Mouse (Mus musculus) liver, embryonic 13.5 days (tissue): ENCODE measurements around the gene Epha2. TPM values are rescaled to one million over a fixed set of nuclear protein-coding genes. Genes with fewer than 3 reads are reported as not detected.

Experiments used
- ATAC-seq: fragments of 200-750 bp; cut with Nextera tagmentation; 2 replicates; pipeline ENCODE4 v1.8.0; 2017; ENCODE audit warnings: low read depth, mild to moderate bottlenecking, moderate number of reproducible peaks, moderate library complexity
- DNase-seq: peaks from one replicate; pipeline ENCODE4 v3.0.0; 2022
- H3K27ac ChIP-seq: fragments of 300-500 bp; sonication (generic); 2 replicates; pipeline ENCODE4 v1.5.1; 2015; ENCODE audit warnings: moderate library complexity, mild to moderate bottlenecking, inconsistent platforms
- H3K27me3 ChIP-seq: fragments of 300-500 bp; sonication (generic); 2 replicates; pipeline ENCODE4 v1.6.1; 2015; ENCODE audit warnings: mild to moderate bottlenecking, inconsistent platforms
- H3K36me3 ChIP-seq: fragments of 300-500 bp; sonication (generic); 2 replicates; pipeline ENCODE4 v1.6.1; 2015; ENCODE audit warnings: mild to moderate bottlenecking, inconsistent platforms
- H3K4me1 ChIP-seq: fragments of 300-500 bp; sonication (generic); replicated peaks from 2 replicates; pipeline ENCODE4 v1.6.1; 2015; ENCODE audit warnings: inconsistent platforms
- H3K4me2 ChIP-seq: fragments of 300-500 bp; sonication (generic); 2 replicates; pipeline ENCODE4 v1.6.1; 2015; ENCODE audit warnings: inconsistent platforms, mild to moderate bottlenecking, moderate library complexity
- H3K4me3 ChIP-seq: fragments of 300-500 bp; sonication (generic); replicated peaks from 2 replicates; pipeline ENCODE4 v1.5.1; 2015; ENCODE audit warnings: mild to moderate bottlenecking, inconsistent platforms
- H3K9ac ChIP-seq: fragments of 300-500 bp; sonication (generic); 2 replicates; pipeline ENCODE4 v1.6.1; 2015; ENCODE audit warnings: mild to moderate bottlenecking, inconsistent platforms
- H3K9me3 ChIP-seq: fragments of 300-500 bp; sonication (generic); replicated peaks from 2 replicates; pipeline ENCODE4 v1.6.1; 2016; ENCODE audit warnings: inconsistent platforms
- WGBS: fragments of 180-500 bp; shearing (Covaris S2); methylation state at CpG from one replicate; pipeline ENCODE4 v1.1.7; 2015; ENCODE audit not compliant: insufficient replicate concordance; 5-methylcytosine and 5-hydroxymethylcytosine counted together
- polyA plus RNA-seq: library from polyadenylated mRNA; unstranded; fragments of >200 nt; fragmentation: Nextera tagmentation; extraction: Ambion mirVana; gene quantifications from 2 replicates; pipeline ENCODE4 v1.2.1, GENCODE M21; 2015

The Epha2 gene
- polyA plus RNA-seq, 1 experiment from 2014 or later, result 0.86 TPM

DNA sequence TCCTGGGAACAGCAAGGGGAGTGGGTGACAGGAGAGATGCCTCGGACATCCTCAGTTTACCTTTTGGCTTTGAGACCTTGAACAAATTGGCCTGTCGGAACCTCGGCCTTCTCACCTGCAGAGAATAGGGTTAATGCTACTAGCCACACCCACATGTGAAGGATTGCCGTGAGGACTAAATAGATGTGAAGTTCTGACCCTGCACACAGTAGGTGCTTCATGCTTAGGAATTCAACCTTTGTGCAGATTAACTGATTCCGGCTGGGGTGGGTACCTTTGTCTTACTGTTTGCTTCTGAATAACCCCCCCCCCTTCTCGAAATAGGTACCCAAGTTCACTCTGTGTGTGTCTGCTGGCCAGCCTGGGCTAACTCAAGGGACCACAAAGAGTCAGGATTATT is 13.7 kb downstream of the Epha2 start:
- no peak for DNase-seq

DNA sequence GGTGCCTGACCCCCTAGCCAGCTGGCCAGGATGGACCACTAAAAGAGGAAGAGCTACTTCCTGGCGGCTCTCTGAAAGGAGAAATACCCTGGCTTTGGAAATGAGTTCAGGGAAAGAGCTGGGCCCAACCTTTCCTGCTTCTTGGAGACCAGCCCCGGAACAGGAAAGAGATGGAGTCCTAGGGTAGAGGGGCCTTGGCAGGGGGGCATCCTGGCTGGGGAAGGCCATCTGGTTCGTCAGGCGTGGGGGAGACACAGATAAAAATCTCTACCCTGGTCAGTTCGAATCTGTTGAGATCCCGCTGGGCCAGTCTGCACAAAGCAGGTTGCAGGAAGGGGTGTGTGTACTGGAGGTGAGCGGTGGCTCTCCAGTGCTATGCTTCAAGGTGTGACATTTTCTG is 15.0 kb downstream of the Epha2 start:
- Histone ChIP-seq H3K9me3 (no peaks in the 10 kb centered on the region), H3K4me2 (no peak overlapping the region), H3K4me1 (peaks cover 28% of the 10 kb centered on the region), H3K36me3 (peaks cover 10% of the 10 kb centered on the region; the same call in 1 of the 2 replicates), H3K4me3 (no peak overlapping the region), H3K27me3 (no peaks in the 10 kb centered on the region), H3K27ac (no peak overlapping the region), H3K9ac (no peak overlapping the region)
- 15% methylated on average over 7 of the region's 7 CpGs for WGBS
- DNase-seq, result no peak
- ATAC-seq, result no peak

More for the DNA sequence above, 13.7 kb downstream of the Epha2 start:
- Histone ChIP-seq H3K9me3 (no peaks in the 10 kb centered on the region), H3K4me3 (no peak overlapping the region), H3K4me1 (peaks cover 41% of the 10 kb centered on the region), H3K4me2 (no peak overlapping the region), H3K9ac (no peak overlapping the region), H3K27me3 (no peaks in the 10 kb centered on the region), H3K27ac (no peak overlapping the region), H3K36me3 (0 out of 2 replicates have a peak, but pooled peaks cover 6% of the 10 kb centered on the region)
- WGBS, result 64% methylated on average over 6 of the region's 6 CpGs
- ATAC-seq, result no peak

DNA sequence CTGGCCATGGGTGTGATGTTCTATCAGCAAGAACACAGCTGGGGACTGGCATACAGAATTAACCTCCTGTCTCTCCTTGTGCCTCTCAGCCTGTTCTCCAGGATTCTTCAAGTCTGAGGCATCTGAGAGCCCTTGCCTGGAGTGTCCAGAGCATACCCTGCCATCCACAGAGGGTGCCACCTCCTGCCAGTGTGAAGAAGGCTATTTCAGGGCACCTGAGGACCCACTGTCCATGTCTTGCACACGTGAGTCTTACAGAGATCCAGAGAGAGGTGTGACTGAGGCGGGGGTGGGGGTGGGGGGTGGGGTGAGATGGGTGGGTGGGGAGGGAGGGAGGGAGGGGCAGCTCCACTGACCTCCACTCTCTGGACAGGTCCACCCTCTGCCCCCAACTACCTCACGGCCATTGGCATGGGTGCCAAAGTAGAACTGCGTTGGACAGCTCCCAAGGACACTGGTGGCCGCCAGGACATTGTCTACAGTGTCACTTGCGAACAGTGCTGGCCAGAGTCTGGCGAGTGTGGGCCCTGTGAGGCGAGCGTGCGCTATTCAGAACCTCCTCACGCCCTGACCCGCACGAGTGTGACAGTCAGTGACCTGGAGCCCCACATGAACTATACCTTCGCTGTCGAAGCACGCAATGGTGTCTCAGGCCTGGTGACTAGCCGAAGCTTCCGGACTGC is 15.6 kb downstream of the Epha2 start:
- Histone ChIP-seq H3K36me3 (peaks cover 16% of the 10 kb centered on the region), H3K4me1 (peaks cover 22% of the 10 kb centered on the region), H3K27ac (no peak overlapping the region), H3K9me3 (no peaks in the 10 kb centered on the region), H3K4me3 (no peak overlapping the region), H3K4me2 (no peak overlapping the region), H3K9ac (no peak overlapping the region), H3K27me3 (no peaks in the 10 kb centered on the region)
- ATAC-seq, result no peak
- DNase-seq, result no peak
- WGBS, result 67% methylated on average over 18 of the region's 18 CpGs

DNA sequence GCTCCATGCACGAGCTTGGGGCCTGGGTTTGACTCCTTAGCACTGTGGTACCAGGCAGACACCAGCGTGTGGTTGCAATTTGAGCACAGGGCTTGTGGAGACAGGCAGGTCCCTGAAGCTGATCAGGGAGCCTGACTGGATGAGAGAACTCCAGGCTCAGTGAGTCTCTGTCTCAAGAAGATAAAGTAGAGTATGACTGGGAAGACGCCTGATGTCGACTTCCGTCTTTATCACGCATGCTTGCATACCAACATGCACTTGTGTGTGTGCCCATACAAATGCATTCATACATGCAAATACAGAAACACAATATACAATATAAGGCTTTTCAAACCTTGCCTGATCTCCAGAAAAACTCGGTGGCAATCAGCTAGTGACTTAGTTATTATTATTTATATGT is 16.9 kb downstream of the Epha2 start:
- Histone ChIP-seq H3K36me3 (peaks cover 28% of the 10 kb centered on the region), H3K9me3 (no peaks in the 10 kb centered on the region), H3K27ac (no peak overlapping the region), H3K4me1 (peaks cover 9% of the 10 kb centered on the region), H3K4me2 (no peak overlapping the region), H3K27me3 (no peaks in the 10 kb centered on the region), H3K9ac (no peak overlapping the region), H3K4me3 (no peak overlapping the region)
- no peak for ATAC-seq
- 45% methylated on average over 7 of the region's 7 CpGs for WGBS
- no peak for DNase-seq

DNA sequence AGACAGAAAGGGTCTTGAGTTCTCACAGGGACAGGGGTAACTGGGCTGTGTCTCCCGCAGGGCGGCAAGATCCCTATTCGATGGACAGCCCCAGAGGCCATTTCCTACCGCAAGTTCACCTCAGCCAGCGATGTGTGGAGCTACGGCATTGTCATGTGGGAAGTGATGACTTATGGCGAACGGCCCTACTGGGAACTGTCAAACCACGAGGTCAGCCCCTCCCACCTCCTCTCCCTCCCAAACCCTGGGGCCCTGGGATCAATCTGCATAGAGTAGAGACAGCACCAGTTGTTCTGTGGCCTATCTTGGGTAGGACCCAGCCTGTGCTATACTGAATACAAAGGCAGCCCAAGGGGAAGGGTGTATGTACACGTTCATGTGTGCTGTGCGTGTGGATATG is 21.5 kb downstream of the Epha2 start:
- DNase-seq (no peak), ATAC-seq (peak; percentile 18; the same call in 1 of the 2 replicates)
- Histone ChIP-seq H3K27ac (no peak overlapping the region), H3K9ac (no peak overlapping the region), H3K4me1 (peaks cover 7% of the 10 kb centered on the region; the same call in 1 of the 2 replicates), H3K27me3 (no peaks in the 10 kb centered on the region), H3K36me3 (peaks cover 40% of the 10 kb centered on the region), H3K9me3 (no peaks in the 10 kb centered on the region), H3K4me2 (no peak overlapping the region), H3K4me3 (no peak overlapping the region)
- 40% methylated on average over 11 of the region's 11 CpGs for WGBS

DNA sequence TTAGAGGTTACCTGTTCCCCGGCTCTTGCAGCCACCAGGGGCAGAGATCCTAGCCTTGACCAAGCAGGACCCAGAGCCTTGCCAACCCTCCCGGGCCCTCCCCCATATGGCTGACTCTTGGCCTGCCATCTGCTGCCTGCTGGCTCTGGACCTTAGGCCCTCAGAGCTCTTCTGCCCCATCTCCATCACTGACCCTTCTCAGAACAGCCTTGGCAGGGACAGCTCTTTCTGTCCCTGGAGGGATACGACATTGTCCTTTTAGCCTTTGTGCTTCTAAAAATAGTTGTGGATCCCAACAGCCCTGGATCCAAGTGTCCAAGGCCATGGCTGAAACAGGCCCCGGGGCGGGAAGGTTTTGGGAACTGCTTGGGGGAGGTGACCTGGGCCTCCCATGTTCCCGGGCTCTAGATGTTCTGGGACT is 23.7 kb downstream of the Epha2 start:
- H3K4me2 ChIP-seq, result no peak overlapping the region
- no peak overlapping the region for H3K27ac ChIP-seq
- H3K36me3 ChIP-seq, result peaks cover 34% of the 10 kb centered on the region
- DNase-seq (no peak), ATAC-seq (no peak)
- no peak overlapping the region for H3K4me3 ChIP-seq
- no peaks in the 10 kb centered on the region for H3K9me3 ChIP-seq
- no peak overlapping the region for H3K9ac ChIP-seq
- H3K4me1 ChIP-seq, result peaks cover 7% of the 10 kb centered on the region; the same call in 1 of the 2 replicates
- WGBS, result 67% methylated on average over 6 of the region's 6 CpGs
- H3K27me3 ChIP-seq, result no peaks in the 10 kb centered on the region

DNA sequence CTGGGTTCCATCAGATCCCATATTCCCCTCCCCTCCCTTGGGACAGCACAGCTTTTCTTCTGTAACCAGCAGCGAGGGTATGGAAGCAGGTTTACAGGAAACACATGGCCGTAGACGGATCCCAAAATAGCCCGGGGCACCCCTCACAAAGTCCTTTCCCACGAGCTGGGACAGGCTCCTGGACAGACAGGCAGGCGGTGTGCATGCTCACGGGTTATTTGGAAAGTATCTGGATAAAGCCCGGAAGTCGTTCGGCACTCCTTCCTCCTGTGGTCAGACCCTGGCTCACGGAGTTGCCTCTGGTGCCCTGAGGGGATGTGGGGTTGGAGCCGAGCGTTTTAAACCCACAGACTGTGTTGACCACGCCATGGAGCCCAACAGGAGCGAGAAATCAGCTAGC is 24.6 kb downstream of the Epha2 start:
- no peak overlapping the region for H3K27ac ChIP-seq
- no peaks in the 10 kb centered on the region for H3K9me3 ChIP-seq
- no peak overlapping the region for H3K9ac ChIP-seq
- no peak for DNase-seq
- H3K4me1 ChIP-seq, result peaks cover 7% of the 10 kb centered on the region; the same call in 1 of the 2 replicates
- no peak overlapping the region for H3K4me3 ChIP-seq
- WGBS, result 18% methylated on average over 15 of the region's 15 CpGs
- peaks cover 34% of the 10 kb centered on the region for H3K36me3 ChIP-seq
- no peak overlapping the region for H3K4me2 ChIP-seq
- no peak for ATAC-seq
- no peaks in the 10 kb centered on the region for H3K27me3 ChIP-seq

DNA sequence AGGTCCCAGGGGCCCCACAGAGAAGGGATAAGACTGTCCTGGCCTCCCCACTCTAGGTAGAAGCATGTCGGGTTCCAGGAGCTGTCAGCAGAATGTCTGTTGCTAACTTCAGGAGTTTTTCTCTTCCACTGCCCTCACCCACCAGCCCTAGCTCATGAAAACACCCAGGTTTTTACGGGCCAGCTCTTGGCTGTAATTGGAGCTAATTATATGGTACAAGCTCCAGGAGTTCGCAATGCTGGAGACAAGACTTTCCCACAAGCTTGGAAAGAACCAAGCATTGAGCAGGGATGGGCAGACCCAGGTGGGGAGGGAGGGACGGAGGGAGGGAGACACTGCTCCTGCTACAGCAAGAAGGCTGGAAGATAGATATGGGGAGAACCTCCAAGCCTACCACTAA is 26.0 kb downstream of the Epha2 start:
- Histone ChIP-seq H3K9ac (no peak overlapping the region), H3K4me3 (no peak overlapping the region), H3K27ac (no peak overlapping the region), H3K27me3 (no peaks in the 10 kb centered on the region), H3K36me3 (peaks cover 20% of the 10 kb centered on the region; the same call in 1 of the 2 replicates), H3K9me3 (no peaks in the 10 kb centered on the region), H3K4me2 (no peak overlapping the region), H3K4me1 (peaks cover 7% of the 10 kb centered on the region; the same call in 1 of the 2 replicates)
- no peak for ATAC-seq
- DNase-seq, result no peak
- 62% methylated on average over 4 of the region's 4 CpGs for WGBS

DNA sequence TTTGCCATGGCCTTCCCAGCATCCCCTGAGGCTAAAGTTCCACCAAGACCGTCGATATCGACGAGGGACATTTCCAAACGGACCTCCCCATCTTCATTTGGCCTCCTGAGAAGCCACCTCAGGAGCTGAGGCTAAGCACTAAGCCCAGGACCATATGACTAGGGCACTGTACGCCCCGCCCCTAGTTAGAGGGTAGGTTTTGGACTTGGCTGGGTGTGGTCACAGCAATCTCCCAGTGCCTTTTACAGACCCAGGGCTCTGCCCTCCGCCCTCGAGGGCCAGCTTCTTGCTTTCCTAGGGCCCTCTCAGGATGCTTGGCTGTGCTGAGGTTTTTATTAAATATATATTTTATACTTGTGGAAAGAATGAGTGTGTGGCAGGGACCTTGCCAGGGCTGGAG is 27.7 kb downstream of the Epha2 start:
- Histone ChIP-seq H3K27me3 (no peaks in the 10 kb centered on the region), H3K4me1 (peaks cover 7% of the 10 kb centered on the region; the same call in 1 of the 2 replicates), H3K36me3 (0 out of 2 replicates have a peak, but pooled peaks cover 5% of the 10 kb centered on the region), H3K4me3 (no peak overlapping the region), H3K9me3 (no peaks in the 10 kb centered on the region), H3K27ac (no peak overlapping the region), H3K9ac (no peak overlapping the region), H3K4me2 (no peak overlapping the region)
- no peak for ATAC-seq
- DNase-seq, result no peak
- 55% methylated on average over 9 of the region's 9 CpGs for WGBS

DNA sequence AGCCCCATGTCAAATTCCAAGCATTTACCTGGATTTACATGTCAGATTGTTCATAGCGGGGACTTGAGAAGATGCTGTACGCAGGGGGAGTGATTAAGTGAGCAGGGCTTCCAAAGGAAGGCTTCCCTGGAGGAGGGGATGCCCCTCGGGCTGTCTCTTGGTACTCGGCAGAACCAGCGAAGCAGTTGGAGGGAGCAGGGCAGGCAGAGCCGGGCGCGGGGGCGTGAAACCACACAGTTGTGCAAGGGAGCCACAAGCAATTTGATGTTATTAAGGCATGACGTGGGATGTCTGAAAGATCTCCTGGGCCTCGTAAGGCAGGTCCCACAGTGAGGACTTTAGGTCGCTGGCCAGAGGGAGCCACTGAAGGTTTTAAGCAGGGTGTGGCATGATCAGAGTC is 28.9 kb downstream of the Epha2 start:
- Histone ChIP-seq H3K9ac (no peak overlapping the region), H3K27ac (no peak overlapping the region), H3K4me1 (peaks cover 7% of the 10 kb centered on the region; the same call in 1 of the 2 replicates), H3K4me2 (no peak overlapping the region), H3K4me3 (no peak overlapping the region), H3K27me3 (peaks cover 4% of the 10 kb centered on the region; the same call in 1 of the 2 replicates), H3K9me3 (no peaks in the 10 kb centered on the region), H3K36me3 (no peaks in the 10 kb centered on the region)
- ATAC-seq (no peak), DNase-seq (no peak)
- WGBS, result 57% methylated on average over 12 of the region's 12 CpGs

DNA sequence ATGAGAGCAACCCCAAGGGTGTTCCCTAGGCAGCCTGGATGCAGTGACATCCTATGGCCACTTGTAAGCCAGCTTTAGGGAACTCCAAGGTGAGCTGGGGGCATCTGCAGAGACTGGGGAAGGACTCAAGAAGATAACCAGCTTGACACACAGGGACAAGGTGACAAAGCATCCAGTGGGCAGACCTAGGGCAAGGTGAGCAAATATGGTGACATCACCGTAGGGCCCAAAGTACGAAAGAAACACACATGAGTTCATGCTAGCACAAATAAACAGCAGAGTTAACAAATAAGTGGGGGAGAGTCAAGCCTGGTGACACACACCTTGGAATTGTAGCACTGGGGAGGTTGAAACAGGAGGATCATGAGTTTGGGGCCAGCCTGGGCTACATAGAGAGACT is 30.4 kb downstream of the Epha2 start:
- Histone ChIP-seq H3K9ac (no peak overlapping the region), H3K27ac (no peak overlapping the region), H3K9me3 (no peaks in the 10 kb centered on the region), H3K4me3 (no peak overlapping the region), H3K36me3 (no peaks in the 10 kb centered on the region), H3K4me2 (no peak overlapping the region), H3K4me1 (no peaks in the 10 kb centered on the region), H3K27me3 (peaks cover 4% of the 10 kb centered on the region; the same call in 1 of the 2 replicates)
- ATAC-seq (no peak), DNase-seq (no peak)
- 73% methylated on average over 2 of the region's 2 CpGs for WGBS

DNA sequence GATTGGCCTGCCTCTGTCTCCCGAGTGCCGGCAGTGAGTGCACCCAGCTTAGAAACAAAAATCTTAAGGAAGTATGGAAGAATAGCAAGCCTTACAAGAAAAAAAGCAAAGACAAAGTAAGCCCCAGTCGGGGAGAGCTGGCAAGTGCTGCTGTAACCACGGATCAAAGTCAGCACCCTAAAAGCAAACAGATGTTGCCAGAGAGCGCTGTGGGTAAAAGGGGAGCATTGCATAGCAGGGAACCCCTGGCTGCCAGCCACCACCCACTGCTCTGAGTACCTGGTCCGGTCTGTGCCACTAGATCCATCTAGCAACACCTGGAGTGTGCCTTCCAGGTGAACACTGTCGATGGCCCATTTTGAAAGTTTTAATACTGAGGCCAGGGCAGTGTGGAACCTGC is 31.2 kb downstream of the Epha2 start:
- ATAC-seq (no peak), DNase-seq (no peak)
- no peak overlapping the region for H3K27ac ChIP-seq
- H3K9ac ChIP-seq, result no peak overlapping the region
- H3K9me3 ChIP-seq, result no peaks in the 10 kb centered on the region
- no peaks in the 10 kb centered on the region for H3K36me3 ChIP-seq
- no peak overlapping the region for H3K4me3 ChIP-seq
- H3K27me3 ChIP-seq, result peaks cover 4% of the 10 kb centered on the region; the same call in 1 of the 2 replicates
- 59% methylated on average over 7 of the region's 7 CpGs for WGBS
- no peaks in the 10 kb centered on the region for H3K4me1 ChIP-seq
- no peak overlapping the region for H3K4me2 ChIP-seq
